Mouse (Mus musculus) embryonic facial prominence, embryonic 15.5 days (tissue): ENCODE results near the gene 1600012H06Rik. TPM values are rescaled to one million over a fixed set of nuclear protein-coding genes. Genes with fewer than 3 reads are reported as not detected.
"Not testable (repeated sequence)": the region's sequence is repeated elsewhere in the genome, so short reads cannot be mapped to it uniquely, and the experiment has no call there.

Source experiments
- ATAC-seq: fragments of 200-750 bp; cut with Nextera tagmentation; 2 replicates; pipeline ENCODE4 v1.8.0; 2017; ENCODE audit warnings: low read depth, moderate TSS enrichment; ENCODE audit not compliant: insufficient number of reproducible peaks, low FRiP score, low TSS enrichment
- H3K27ac ChIP-seq: fragments of 300-500 bp; sonication (generic); replicated peaks from 2 replicates; pipeline ENCODE4 v1.5.1; 2015; ENCODE audit warnings: mild to moderate bottlenecking, inconsistent platforms
- H3K27me3 ChIP-seq: fragments of 300-500 bp; sonication (generic); 2 replicates; pipeline ENCODE4 v1.6.1; 2015; ENCODE audit warnings: inconsistent platforms
- H3K36me3 ChIP-seq: fragments of 300-500 bp; sonication (generic); 2 replicates; pipeline ENCODE4 v1.6.1; 2015; ENCODE audit warnings: mild to moderate bottlenecking, inconsistent platforms
- H3K4me1 ChIP-seq: fragments of 300-500 bp; sonication (generic); 2 replicates; pipeline ENCODE4 v1.6.1; 2015; ENCODE audit warnings: inconsistent platforms
- H3K4me2 ChIP-seq: fragments of 300-500 bp; sonication (generic); replicated peaks from 2 replicates; pipeline ENCODE4 v1.6.1; 2015; ENCODE audit warnings: mild to moderate bottlenecking, inconsistent platforms
- H3K4me3 ChIP-seq: fragments of 300-500 bp; sonication (generic); replicated peaks from 2 replicates; pipeline ENCODE4 v1.5.1; 2015; ENCODE audit warnings: mild to moderate bottlenecking, inconsistent platforms
- H3K9ac ChIP-seq: fragments of 300-500 bp; sonication (generic); 2 replicates; pipeline ENCODE4 v1.6.1; 2015; ENCODE audit warnings: inconsistent platforms
- H3K9me3 ChIP-seq: fragments of 300-500 bp; sonication (generic); replicated peaks from 2 replicates; pipeline ENCODE4 v1.6.1; 2016; ENCODE audit warnings: inconsistent platforms
- WGBS: fragments of 180-500 bp; shearing (Covaris S2); methylation state at CpG from one replicate; pipeline ENCODE4 v1.1.7; 2015; 5-methylcytosine and 5-hydroxymethylcytosine counted together
- polyA plus RNA-seq: library from polyadenylated mRNA; unstranded; fragments of >200 nt; fragmentation: Nextera tagmentation; extraction: Ambion mirVana; gene quantifications from 2 replicates; pipeline ENCODE4 v1.2.1, GENCODE M21; 2015

The 1600012H06Rik gene
- polyA plus RNA-seq, 1 experiment from 2014 or later: 40.7 TPM

DNA sequence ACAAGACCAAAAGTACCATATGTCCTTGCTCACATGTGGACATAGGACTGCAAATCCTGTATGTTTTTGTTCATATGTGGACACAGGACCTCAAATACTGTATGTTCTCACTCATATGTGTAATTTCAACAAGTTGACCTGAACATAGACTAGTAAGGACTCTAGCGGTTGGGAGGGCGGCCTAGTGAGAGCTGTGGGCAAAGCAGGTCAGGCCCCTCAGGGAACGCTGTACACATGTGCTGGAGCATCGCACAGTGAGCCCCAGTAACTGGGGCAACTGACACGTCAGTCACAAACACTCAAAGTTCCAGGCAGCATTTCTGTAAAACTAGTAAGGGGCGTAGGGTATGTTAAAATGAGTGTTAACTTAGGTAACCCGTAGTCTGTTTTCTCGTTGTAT, 30.0 kb upstream of the 1600012H06Rik start:
- no peaks in the 10 kb centered on the region for H3K9me3 ChIP-seq
- no peak overlapping the region for H3K27ac ChIP-seq
- H3K9ac ChIP-seq: no peak overlapping the region
- no peaks in the 10 kb centered on the region for H3K4me1 ChIP-seq
- H3K4me2 ChIP-seq: no peak overlapping the region
- no peaks in the 10 kb centered on the region for H3K27me3 ChIP-seq
- WGBS: 85% methylated on average over 8 of the region's 8 CpGs
- no peak for ATAC-seq
- no peak overlapping the region for H3K4me3 ChIP-seq
- no peaks in the 10 kb centered on the region for H3K36me3 ChIP-seq

DNA sequence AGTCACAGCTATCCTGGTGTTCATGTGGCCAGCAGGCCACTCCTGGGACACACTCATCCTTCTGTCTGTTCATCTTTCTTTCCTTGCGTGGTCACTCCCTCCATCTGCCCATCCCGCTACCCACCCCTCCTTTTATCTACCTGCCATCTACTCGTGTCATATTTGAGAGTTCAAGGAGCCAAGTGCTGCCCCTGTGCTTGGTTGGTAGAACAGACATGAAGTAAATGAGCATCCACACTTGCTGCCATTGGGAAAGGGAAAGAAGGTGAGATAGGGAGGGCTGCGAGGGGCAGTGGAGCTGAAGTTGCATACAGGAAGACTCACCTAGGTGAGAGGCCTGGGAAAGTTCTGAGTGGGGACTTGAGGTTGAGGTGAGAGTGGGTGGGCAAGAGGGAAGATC, 28.6 kb upstream of the 1600012H06Rik start:
- H3K9ac ChIP-seq: no peak overlapping the region
- H3K27me3 ChIP-seq: no peaks in the 10 kb centered on the region
- H3K9me3 ChIP-seq: no peaks in the 10 kb centered on the region
- H3K36me3 ChIP-seq: no peaks in the 10 kb centered on the region
- H3K27ac ChIP-seq: no peak overlapping the region
- no peak for ATAC-seq
- no peak overlapping the region for H3K4me3 ChIP-seq
- no peak overlapping the region for H3K4me2 ChIP-seq
- 84% methylated on average over 4 of the region's 4 CpGs for WGBS
- no peaks in the 10 kb centered on the region for H3K4me1 ChIP-seq

DNA sequence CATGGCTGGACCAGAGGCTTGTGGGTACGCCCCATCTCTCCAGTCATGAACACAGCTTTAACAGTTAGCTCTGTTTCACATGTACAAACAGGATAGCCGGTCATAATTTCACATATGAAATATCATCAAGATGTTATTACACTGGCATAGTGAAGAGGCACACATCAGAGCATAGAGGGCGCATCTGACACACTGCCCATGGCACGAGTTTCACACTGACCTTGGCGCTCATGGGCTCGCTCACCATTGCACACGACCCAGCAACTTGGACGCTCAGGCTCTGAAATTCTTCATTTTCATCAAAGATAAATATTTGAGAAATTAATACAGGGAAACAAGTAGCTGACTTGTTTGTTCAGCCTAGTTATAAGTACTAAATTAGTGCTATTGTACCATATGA, 25.1 kb upstream of the 1600012H06Rik start:
- no peak for ATAC-seq

DNA sequence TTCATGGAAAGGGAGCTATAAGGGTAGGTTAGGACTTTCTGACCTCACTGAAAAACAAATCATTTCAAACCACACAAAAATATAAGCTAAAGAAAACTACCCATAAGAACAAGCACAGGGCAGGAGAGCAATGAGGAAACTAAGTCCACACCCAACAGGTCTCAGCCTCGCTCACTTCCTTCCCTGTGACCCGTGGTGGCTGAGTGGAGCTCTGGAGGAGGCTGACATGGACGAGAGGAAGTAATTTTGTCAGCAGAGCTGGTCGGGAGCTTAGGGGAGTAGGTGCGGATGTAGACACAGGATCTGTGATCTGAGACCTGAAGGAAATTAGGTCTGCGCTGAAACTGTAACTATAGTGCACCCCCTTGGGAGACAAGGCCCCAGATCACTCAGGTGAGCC, 21.4 kb upstream of the 1600012H06Rik start:
- no peaks in the 10 kb centered on the region for H3K36me3 ChIP-seq
- no peaks in the 10 kb centered on the region for H3K9me3 ChIP-seq
- H3K4me3 ChIP-seq: no peak overlapping the region
- H3K27ac ChIP-seq: no peak overlapping the region
- no peak overlapping the region for H3K9ac ChIP-seq
- ATAC-seq: no peak
- H3K4me1 ChIP-seq: no peaks in the 10 kb centered on the region
- H3K4me2 ChIP-seq: no peak overlapping the region
- H3K27me3 ChIP-seq: no peaks in the 10 kb centered on the region
- WGBS: 48% methylated on average over 6 of the region's 6 CpGs

More for the DNA sequence above, 25.1 kb upstream of the 1600012H06Rik start:
- H3K9ac ChIP-seq: no peak overlapping the region; the same call in 1 of the 2 replicates
- no peak overlapping the region for H3K4me3 ChIP-seq
- H3K4me2 ChIP-seq: no peak overlapping the region
- no peaks in the 10 kb centered on the region for H3K36me3 ChIP-seq
- 83% methylated on average over 8 of the region's 8 CpGs for WGBS
- H3K27ac ChIP-seq: no peak overlapping the region
- H3K27me3 ChIP-seq: no peaks in the 10 kb centered on the region
- H3K9me3 ChIP-seq: no peaks in the 10 kb centered on the region
- H3K4me1 ChIP-seq: no peaks in the 10 kb centered on the region

DNA sequence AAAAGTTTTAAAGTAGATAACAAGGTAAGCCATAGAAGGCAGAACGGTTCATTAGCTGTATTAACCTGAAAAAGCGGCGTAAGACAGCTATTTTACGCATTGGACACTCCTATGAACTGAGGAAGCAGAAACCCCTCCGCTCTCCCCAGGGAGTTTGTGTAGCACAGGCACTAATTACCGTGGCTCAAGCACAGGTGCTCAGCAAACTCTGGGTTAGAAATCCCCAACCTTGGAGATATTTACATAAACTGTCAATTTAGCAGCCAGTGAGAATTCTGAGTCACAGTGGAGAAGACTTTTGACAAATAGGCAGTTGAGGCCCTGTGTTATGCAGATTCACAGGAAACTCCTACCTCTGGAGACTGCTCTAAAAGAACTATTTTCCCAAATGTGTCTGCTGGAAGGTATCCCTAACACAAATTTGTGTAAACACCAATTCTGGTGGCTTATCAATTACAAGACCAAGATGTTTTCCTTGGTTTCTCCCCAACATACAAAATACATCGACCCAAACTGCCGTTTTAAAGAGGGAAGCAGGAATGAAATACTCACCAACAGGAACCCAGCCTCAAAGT, 15.3 kb upstream of the 1600012H06Rik start:
- Histone ChIP-seq H3K9me3 (no peaks in the 10 kb centered on the region), H3K27ac (no peak overlapping the region), H3K27me3 (no peaks in the 10 kb centered on the region), H3K4me3 (no peak overlapping the region), H3K36me3 (no peaks in the 10 kb centered on the region), H3K4me2 (no peak overlapping the region), H3K9ac (no peak overlapping the region), H3K4me1 (no peaks in the 10 kb centered on the region)
- ATAC-seq: no peak
- 75% methylated on average over 8 of the region's 8 CpGs for WGBS

DNA sequence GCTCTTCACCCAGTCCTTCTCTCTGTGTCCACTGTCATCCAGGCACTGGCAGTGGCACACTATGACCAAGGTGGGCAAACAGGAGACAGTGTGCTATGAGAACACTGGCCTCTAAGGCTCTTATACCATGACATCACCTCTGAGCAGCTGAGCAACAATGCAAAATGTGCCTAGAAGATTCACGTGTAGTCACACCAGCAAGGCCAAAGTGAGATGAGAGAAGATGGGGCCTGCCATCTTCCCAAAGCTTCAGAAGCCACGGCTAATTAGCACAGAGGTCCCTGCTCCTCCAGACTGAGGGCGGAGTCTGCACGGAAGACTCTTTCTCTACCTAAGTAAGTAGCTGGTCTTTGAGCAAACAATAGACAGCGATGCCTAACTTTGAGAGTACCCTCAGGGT, 14.4 kb upstream of the 1600012H06Rik start:
- Histone ChIP-seq H3K4me3 (no peak overlapping the region), H3K4me2 (no peak overlapping the region), H3K36me3 (no peaks in the 10 kb centered on the region), H3K9me3 (no peaks in the 10 kb centered on the region), H3K4me1 (no peaks in the 10 kb centered on the region), H3K27ac (no peak overlapping the region), H3K27me3 (no peaks in the 10 kb centered on the region), H3K9ac (no peak overlapping the region)
- no peak for ATAC-seq
- WGBS: 50% methylated on average over 5 of the region's 5 CpGs

DNA sequence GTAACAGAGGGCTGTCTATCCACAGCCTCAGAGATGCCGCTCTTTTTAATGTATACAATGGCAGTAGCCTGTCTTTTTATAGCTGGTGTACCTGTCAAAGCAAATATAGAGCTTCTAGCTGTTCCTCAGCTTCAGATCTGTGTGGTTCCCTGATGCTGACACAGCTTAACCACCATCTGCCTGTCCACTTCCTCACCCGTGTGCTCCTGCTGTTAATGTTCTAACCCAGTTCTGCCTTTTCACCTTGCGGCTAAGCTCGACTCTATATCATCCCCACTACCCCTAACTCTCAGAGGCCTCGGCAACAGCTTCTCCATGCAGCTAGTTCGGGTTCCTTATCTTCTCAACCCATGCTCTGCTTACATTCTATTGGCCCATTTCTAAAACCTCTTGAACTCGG, 12.3 kb upstream of the 1600012H06Rik start:
- no peaks in the 10 kb centered on the region for H3K36me3 ChIP-seq
- no peak for ATAC-seq
- 83% methylated on average over 7 of the region's 7 CpGs for WGBS

DNA sequence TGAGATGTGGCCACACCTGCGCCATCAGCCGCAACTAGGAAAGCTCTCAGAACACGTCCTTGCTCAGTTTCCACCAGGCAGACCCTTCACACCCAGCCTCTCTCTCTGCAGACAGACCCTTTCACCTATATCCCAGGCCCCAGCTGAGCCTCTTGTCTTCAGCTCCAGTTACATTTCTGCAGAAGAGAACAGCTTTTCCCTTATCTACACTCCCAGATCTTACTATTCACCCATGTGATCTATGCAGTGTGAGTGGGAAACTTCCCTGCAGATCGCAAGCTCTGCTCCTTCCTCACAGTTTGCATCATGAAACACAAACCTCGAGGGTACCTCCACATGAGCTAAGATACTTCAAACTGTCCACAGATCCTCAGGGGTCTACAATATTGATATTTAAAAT, 11.5 kb upstream of the 1600012H06Rik start:
- no peak overlapping the region for H3K4me3 ChIP-seq
- WGBS: 79% methylated on average over 5 of the region's 5 CpGs
- H3K36me3 ChIP-seq: no peaks in the 10 kb centered on the region
- ATAC-seq: no peak
- H3K4me1 ChIP-seq: no peaks in the 10 kb centered on the region
- H3K27ac ChIP-seq: no peak overlapping the region
- no peaks in the 10 kb centered on the region for H3K9me3 ChIP-seq
- no peaks in the 10 kb centered on the region for H3K27me3 ChIP-seq
- no peak overlapping the region for H3K9ac ChIP-seq
- H3K4me2 ChIP-seq: no peak overlapping the region

More for the DNA sequence above, 12.3 kb upstream of the 1600012H06Rik start:
- no peaks in the 10 kb centered on the region for H3K27me3 ChIP-seq
- no peak overlapping the region for H3K9ac ChIP-seq
- H3K4me3 ChIP-seq: no peak overlapping the region
- H3K27ac ChIP-seq: no peak overlapping the region
- no peak overlapping the region for H3K4me2 ChIP-seq
- no peaks in the 10 kb centered on the region for H3K9me3 ChIP-seq
- no peaks in the 10 kb centered on the region for H3K4me1 ChIP-seq

DNA sequence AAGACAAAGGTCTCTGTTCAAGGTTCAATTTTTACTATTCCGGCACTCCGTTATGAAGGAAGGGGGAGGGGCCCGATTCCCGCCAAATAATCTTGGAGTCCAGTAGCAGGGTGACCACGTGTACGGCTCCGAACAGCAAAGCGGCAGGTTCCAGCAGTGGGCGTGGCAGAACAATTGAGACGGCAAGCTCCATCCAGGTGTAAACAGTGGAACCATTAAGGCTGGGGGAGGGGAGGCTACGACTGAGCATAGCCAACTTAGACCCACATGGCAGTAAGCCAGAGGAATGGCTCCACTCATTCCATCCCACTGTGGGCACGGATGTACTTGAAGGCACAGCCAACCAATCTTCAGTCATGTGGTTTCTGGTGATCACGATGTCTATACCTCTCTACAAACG, 7.7 kb upstream of the 1600012H06Rik start:
- not testable (repeated sequence) for H3K27me3 ChIP-seq, H3K4me1 ChIP-seq, H3K4me3 ChIP-seq, H3K9ac ChIP-seq, H3K36me3 ChIP-seq, ATAC-seq, H3K27ac ChIP-seq, H3K4me2 ChIP-seq, H3K9me3 ChIP-seq
- 80% methylated on average over 14 of the region's 14 CpGs for WGBS

DNA sequence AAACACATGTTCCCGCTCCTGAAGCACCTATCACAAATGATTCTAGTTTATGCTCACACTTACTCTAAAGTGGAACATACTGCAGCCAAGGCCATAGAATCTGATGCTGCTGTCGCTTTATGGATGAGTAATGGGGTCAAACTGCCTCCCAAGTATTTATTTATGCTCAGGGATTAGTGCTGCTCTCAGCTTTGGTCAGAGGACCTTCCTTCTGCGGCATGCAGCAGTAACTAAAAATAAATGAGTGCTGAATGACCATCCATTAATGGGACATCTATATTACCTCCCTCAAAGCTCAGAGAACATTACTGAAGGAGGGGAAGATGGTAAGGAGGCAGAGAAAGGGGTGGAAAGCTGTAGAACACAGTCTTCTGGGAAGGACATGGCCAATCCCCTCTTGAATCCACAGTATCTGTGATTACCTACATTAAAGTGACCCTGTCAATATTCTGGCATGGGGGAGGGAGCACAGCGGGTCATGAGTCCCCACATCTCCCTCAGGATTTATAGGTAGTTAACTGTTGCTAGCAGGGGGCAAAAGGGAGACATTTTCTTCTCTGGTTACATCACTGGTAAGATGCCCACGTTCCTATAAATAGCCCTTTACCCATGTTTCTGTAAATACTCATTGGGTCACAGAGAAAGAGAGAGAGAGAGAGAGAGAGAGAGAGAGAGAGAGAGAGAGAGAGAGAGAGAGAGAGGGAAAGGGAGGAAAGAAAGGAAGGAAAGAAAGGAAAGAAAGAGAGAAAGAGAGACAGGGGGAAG, 7.0 kb upstream of the 1600012H06Rik start:
- no peak overlapping the region for H3K4me3 ChIP-seq
- no peaks in the 10 kb centered on the region for H3K36me3 ChIP-seq
- no peak for ATAC-seq
- no peak overlapping the region for H3K9ac ChIP-seq
- WGBS: 67% methylated on average over 5 of the region's 5 CpGs
- H3K4me2 ChIP-seq: no peak overlapping the region
- H3K27ac ChIP-seq: no peak overlapping the region
- no peaks in the 10 kb centered on the region for H3K4me1 ChIP-seq
- no peaks in the 10 kb centered on the region for H3K27me3 ChIP-seq
- no peaks in the 10 kb centered on the region for H3K9me3 ChIP-seq

DNA sequence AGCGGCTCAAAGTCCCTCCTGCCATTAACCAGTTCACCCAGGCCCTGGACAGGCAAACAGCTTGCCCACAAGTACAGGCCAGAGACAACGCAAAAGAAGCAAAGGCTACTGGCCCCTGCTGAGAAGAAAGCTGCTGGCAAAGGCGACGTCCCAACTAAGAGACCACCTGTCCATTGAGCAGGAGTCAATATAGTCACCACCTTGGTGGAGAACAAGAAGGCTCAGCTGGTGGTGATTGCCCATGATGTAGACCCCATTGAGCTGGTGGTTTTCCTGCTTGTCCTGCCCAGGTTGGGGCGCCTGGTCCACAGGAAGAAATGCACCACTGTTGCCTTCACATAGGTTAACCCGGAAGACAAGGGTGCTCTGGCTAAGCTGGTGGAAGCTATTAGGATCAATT, 803 bp upstream of the 1600012H06Rik start:
- H3K36me3 ChIP-seq, H3K9me3 ChIP-seq, ATAC-seq, H3K27me3 ChIP-seq: not testable (repeated sequence)
- Histone ChIP-seq H3K4me3 (peak overlapping the region; percentile 86), H3K9ac (peak overlapping the region; percentile 85; the same call in 1 of the 2 replicates), H3K27ac (peak overlapping the region; percentile 83; the same call in 1 of the 2 replicates), H3K4me1 (peaks cover 19% of the 10 kb centered on the region), H3K4me2 (peak overlapping the region; percentile 88)
- WGBS: 63% methylated on average over 6 of the region's 6 CpGs

DNA sequence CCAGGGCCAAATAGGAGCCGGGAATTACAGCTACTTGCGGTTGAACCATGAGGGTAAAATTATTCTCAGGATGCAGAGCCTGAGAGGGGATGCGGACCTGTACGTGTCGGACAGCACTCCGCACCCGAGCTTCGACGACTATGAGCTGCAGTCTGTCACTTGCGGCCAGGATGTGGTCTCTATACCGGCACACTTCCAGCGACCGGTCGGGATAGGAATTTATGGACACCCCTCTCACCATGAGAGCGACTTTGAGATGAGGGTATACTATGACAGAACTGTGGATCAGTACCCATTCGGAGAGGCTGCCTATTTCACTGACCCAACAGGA, 710 bp downstream of the 1600012H06Rik start:
- ATAC-seq: no peak
- Histone ChIP-seq H3K9ac (peak overlapping the region; percentile 85), H3K9me3 (no peaks in the 10 kb centered on the region), H3K27ac (peak overlapping the region; percentile 75), H3K36me3 (peaks cover 14% of the 10 kb centered on the region), H3K4me3 (peak overlapping the region; percentile 86), H3K4me1 (peaks cover 19% of the 10 kb centered on the region), H3K4me2 (peak overlapping the region; percentile 88), H3K27me3 (no peaks in the 10 kb centered on the region)
- 17% methylated on average over 16 of the region's 16 CpGs for WGBS
